Mouse (Mus musculus) stomach, embryonic 16.5 days (tissue): ENCODE data around the gene Arhgap19. TPM values are rescaled to one million over a fixed set of nuclear protein-coding genes. Genes with fewer than 3 reads are reported as not detected.
A peak's percentile ranks its signal among the peaks of the same experiment; 100 is the strongest.

Source experiments
- ATAC-seq: fragments of 200-750 bp; cut with Nextera tagmentation; 2 replicates; pipeline ENCODE4 v1.8.0; 2017; ENCODE audit warnings: moderate number of reproducible peaks, moderate TSS enrichment; ENCODE audit not compliant: insufficient read depth, low FRiP score
- H3K27ac ChIP-seq: fragments of 300-500 bp; sonication (generic); 2 replicates; pipeline ENCODE4 v1.5.1; 2014; ENCODE audit warnings: low read length
- H3K27me3 ChIP-seq: fragments of 300-500 bp; sonication (generic); 2 replicates; pipeline ENCODE4 v1.6.1; 2014; ENCODE audit warnings: low read length, control low read depth, mixed read lengths; ENCODE audit not compliant: control insufficient read depth, insufficient read depth
- H3K36me3 ChIP-seq: fragments of 300-500 bp; sonication (generic); 2 replicates; pipeline ENCODE4 v1.6.1; 2014; ENCODE audit warnings: low read length; ENCODE audit not compliant: control insufficient read depth, insufficient read depth
- H3K4me1 ChIP-seq: fragments of 300-500 bp; sonication (generic); 2 replicates; pipeline ENCODE4 v1.6.1; 2014; ENCODE audit warnings: low read length, control low read depth, mixed read lengths; ENCODE audit not compliant: control insufficient read depth, insufficient read depth
- H3K4me2 ChIP-seq: fragments of 300-500 bp; sonication (generic); 2 replicates; pipeline ENCODE4 v1.6.1; 2014; ENCODE audit warnings: low read depth, low read length, mixed read lengths
- H3K4me3 ChIP-seq: fragments of 300-500 bp; sonication (generic); replicated peaks from 2 replicates; pipeline ENCODE4 v1.5.1; 2014; ENCODE audit warnings: mild to moderate bottlenecking, low read length
- H3K9ac ChIP-seq: fragments of 300-500 bp; sonication (generic); 2 replicates; pipeline ENCODE4 v1.6.1; 2014; ENCODE audit warnings: low read length
- H3K9me3 ChIP-seq: fragments of 300-500 bp; sonication (generic); replicated peaks from 2 replicates; pipeline ENCODE4 v1.6.1; 2016; ENCODE audit warnings: low read length, control low read depth; ENCODE audit not compliant: control insufficient read depth
- WGBS: fragments of 180-500 bp; shearing (Covaris S2); extraction: QIAGEN DNeasy Blood & Tissue Kit; methylation state at CpG from one replicate; pipeline ENCODE4 v1.1.7; 2014; 5-methylcytosine and 5-hydroxymethylcytosine counted together
- polyA plus RNA-seq: library from polyadenylated mRNA; unstranded; fragments of >200 nt; fragmentation: Nextera tagmentation; extraction: Ambion mirVana; gene quantifications from 2 replicates; pipeline ENCODE4 v1.2.1, GENCODE M21; 2015

Arhgap19 gene
- polyA plus RNA-seq, 1 experiment from 2014 or later, result 18.8 TPM

- WGBS, result 26% methylated on average over 4 of the region's 4 CpGs
- H3K27me3 ChIP-seq, result peaks cover 49% of the 10 kb centered on the region
- ATAC-seq, result no peak
These were observed 63.0 kb downstream of the Arhgap19 start for GRCm38 (mm10) chr19:41738896-41739295.

GRCm38 (mm10) chr19:41738429-41738805 lies 63.4 kb downstream of the Arhgap19 start:
- Histone ChIP-seq H3K4me2 (no peak overlapping the region), H3K27me3 (peaks cover 44% of the 10 kb centered on the region), H3K27ac (no peak overlapping the region)

More at GRCm38 (mm10) chr19:41738896-41739295, 63.0 kb downstream of the Arhgap19 start:
- no peak overlapping the region for H3K27ac ChIP-seq
- H3K4me3 ChIP-seq, result no peak overlapping the region
- no peak overlapping the region for H3K4me2 ChIP-seq
- no peak overlapping the region for H3K9ac ChIP-seq
- peaks cover 12% of the 10 kb centered on the region; the same call in 1 of the 2 replicates for H3K4me1 ChIP-seq
- no peaks in the 10 kb centered on the region for H3K9me3 ChIP-seq
- no peaks in the 10 kb centered on the region for H3K36me3 ChIP-seq

DNA sequence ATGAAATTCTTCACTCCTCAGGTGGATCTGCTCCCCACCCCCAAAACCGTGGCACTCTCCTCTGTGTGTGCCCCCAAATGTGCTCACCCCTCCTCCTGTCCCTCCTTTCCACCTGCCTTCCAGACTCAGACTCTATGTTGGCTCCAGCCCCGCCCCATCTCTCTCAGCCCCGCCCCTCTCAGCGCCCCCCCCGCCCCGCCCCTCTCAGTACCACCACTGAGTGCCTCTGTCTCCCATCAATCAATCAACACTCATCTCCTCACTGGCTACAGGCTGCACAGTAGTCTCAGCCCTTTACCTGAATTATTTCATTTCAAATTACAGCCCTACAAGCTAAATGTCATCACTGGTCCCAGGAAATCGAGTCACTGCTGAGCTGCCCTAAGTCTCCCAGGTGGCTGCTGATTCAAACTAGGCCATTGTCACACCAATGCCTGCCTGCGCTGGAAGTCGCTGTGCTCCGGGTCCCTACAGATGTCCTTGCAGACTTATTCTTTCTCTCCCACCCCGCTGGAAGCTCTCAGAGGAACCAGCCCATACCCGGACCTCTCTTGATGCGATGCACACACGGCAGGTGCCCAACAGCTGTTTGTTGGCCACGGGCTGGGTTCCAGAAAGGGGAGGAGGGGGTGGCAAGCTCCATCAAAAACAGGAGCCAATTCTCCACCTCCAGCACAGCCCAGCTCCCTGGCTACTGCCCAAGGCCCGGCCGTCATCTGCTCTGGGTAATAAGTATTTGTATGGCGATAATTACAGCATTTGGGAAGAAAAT lies 64.0 kb downstream of the Arhgap19 start:
- no peak overlapping the region for H3K27ac ChIP-seq
- 7% methylated on average over 18 of the region's 18 CpGs for WGBS
- H3K9me3 ChIP-seq, result no peaks in the 10 kb centered on the region
- H3K4me3 ChIP-seq, result no peak overlapping the region
- no peaks in the 10 kb centered on the region for H3K36me3 ChIP-seq
- H3K9ac ChIP-seq, result no peak overlapping the region
- peaks cover 3% of the 10 kb centered on the region; the same call in 1 of the 2 replicates for H3K4me1 ChIP-seq
- peaks cover 38% of the 10 kb centered on the region for H3K27me3 ChIP-seq
- ATAC-seq, result 0 out of 2 replicates have a peak, but pooled peaks have one; percentile 26
- H3K4me2 ChIP-seq, result no peak overlapping the region

More at GRCm38 (mm10) chr19:41738429-41738805, 63.4 kb downstream of the Arhgap19 start:
- H3K4me3 ChIP-seq, result no peak overlapping the region
- no peak overlapping the region for H3K9ac ChIP-seq
- ATAC-seq, result no peak
- WGBS, result 13% methylated on average over 14 of the region's 14 CpGs
- no peaks in the 10 kb centered on the region for H3K36me3 ChIP-seq
- peaks cover 7% of the 10 kb centered on the region; the same call in 1 of the 2 replicates for H3K4me1 ChIP-seq
- no peaks in the 10 kb centered on the region for H3K9me3 ChIP-seq

GRCm38 (mm10) chr19:41734685-41735084 lies 67.2 kb downstream of the Arhgap19 start:
- no peak overlapping the region for H3K9ac ChIP-seq
- H3K36me3 ChIP-seq, result no peaks in the 10 kb centered on the region
- no peak overlapping the region for H3K4me2 ChIP-seq
- 0 out of 2 replicates have a peak, but pooled peaks cover 3% of the 10 kb centered on the region for H3K4me1 ChIP-seq
- ATAC-seq, result no peak
- peaks cover 6% of the 10 kb centered on the region for H3K9me3 ChIP-seq
- WGBS, result 10% methylated on average over 10 of the region's 10 CpGs
- no peak overlapping the region for H3K27ac ChIP-seq
- no peak overlapping the region for H3K4me3 ChIP-seq
- peaks cover 22% of the 10 kb centered on the region for H3K27me3 ChIP-seq

- no peak overlapping the region for H3K4me2 ChIP-seq
- H3K4me1 ChIP-seq, result no peaks in the 10 kb centered on the region
- H3K9me3 ChIP-seq, result no peaks in the 10 kb centered on the region
- H3K4me3 ChIP-seq, result no peak overlapping the region
- no peaks in the 10 kb centered on the region for H3K27me3 ChIP-seq
- no peak overlapping the region for H3K27ac ChIP-seq
- ATAC-seq, result no peak
- WGBS, result 52% methylated on average over 2 of the region's 2 CpGs
- no peaks in the 10 kb centered on the region for H3K36me3 ChIP-seq
- no peak overlapping the region for H3K9ac ChIP-seq
These were observed 76.4 kb downstream of the Arhgap19 start for GRCm38 (mm10) chr19:41725491-41725890.

GRCm38 (mm10) chr19:41724831-41725470 lies 76.9 kb downstream of the Arhgap19 start:
- no peaks in the 10 kb centered on the region for H3K27me3 ChIP-seq
- no peak overlapping the region for H3K27ac ChIP-seq
- WGBS, result 37% methylated on average over 9 of the region's 9 CpGs
- no peak overlapping the region for H3K4me2 ChIP-seq
- ATAC-seq, result peak; percentile 25; the same call in 1 of the 2 replicates
- no peak overlapping the region for H3K9ac ChIP-seq
- H3K4me3 ChIP-seq, result no peak overlapping the region
- no peaks in the 10 kb centered on the region for H3K4me1 ChIP-seq
- H3K9me3 ChIP-seq, result no peaks in the 10 kb centered on the region
- H3K36me3 ChIP-seq, result no peaks in the 10 kb centered on the region

DNA sequence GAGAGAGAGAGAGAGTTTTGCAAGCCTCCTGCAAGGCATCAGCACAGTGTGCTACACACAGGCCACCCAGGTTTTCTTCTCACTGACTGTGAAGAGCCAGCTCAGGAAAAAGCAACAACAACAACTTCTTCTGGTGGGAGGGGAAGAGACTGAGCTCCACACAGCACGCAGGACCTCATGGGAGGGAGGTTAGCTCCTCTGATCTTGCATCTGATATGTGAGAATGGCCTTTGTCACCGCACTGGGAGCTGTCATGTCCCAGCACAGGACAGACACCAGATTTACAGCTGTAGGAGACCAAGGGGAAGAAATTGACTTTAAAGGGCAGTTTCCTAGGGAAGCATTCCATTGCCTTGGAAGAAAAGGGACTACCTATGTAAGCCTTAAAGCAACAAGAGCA lies 78.5 kb downstream of the Arhgap19 start:
- 33% methylated on average over 2 of the region's 2 CpGs for WGBS
- Histone ChIP-seq H3K4me3 (no peak overlapping the region), H3K9me3 (no peaks in the 10 kb centered on the region), H3K4me2 (no peak overlapping the region), H3K9ac (no peak overlapping the region), H3K27ac (no peak overlapping the region), H3K4me1 (no peaks in the 10 kb centered on the region), H3K36me3 (no peaks in the 10 kb centered on the region), H3K27me3 (no peaks in the 10 kb centered on the region)
- ATAC-seq, result no peak

DNA sequence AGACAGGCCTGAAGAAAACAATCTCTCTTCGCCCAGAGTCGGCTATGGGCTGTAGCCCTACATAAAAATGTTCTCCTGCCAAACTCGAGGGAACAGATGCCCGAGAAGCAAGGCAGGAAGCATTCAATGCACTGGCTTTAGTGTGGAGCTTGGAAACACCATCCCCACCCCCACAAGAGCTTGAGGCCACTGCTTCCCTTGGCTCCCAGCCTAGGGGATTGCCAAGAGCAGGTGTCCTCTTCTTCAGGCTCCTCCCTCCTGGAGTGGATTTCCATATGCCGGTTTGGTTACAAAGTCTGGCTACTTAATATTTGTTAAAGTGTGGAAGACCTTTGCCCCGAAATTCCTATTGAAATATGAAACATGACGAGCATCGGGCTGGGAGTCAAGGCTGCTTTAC lies 82.4 kb downstream of the Arhgap19 start:
- ATAC-seq, result no peak
- H3K9ac ChIP-seq, result no peak overlapping the region
- no peaks in the 10 kb centered on the region; the same call in 1 of the 2 replicates for H3K27me3 ChIP-seq
- no peak overlapping the region for H3K4me3 ChIP-seq
- H3K4me1 ChIP-seq, result 0 out of 2 replicates have a peak, but pooled peaks cover 5% of the 10 kb centered on the region
- no peak overlapping the region for H3K27ac ChIP-seq
- H3K36me3 ChIP-seq, result no peaks in the 10 kb centered on the region
- no peak overlapping the region for H3K4me2 ChIP-seq
- no peaks in the 10 kb centered on the region for H3K9me3 ChIP-seq
- WGBS, result 63% methylated on average over 8 of the region's 8 CpGs
